Mouse (Mus musculus): ENCODE measurements around the gene Ttll11. TPM values are rescaled to one million over a fixed set of nuclear protein-coding genes. Genes with fewer than 3 reads are reported as not detected.

The Ttll11 gene
- polyA plus RNA-seq, 1 experiment from 2014 or later = 1.00 TPM

DNA sequence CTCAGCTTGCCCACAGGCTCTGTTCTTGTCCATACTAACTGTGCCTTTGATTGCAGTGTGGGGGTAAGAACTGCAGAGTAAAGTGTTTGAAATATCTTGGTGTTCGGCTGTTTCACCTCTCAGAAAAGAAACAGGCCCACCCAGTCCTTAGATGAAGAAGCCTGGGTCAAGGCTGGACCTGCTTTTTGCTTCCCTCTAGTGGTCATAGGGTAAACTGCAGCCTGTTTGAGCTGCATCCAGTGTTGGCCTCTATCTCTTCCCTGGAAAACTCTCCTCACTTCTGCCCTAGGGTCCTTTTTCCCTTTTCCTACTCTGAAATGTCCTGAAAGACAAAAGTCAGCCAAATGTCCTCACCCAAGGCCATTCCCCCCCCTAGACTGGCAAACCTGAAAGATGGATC lies 28.4 kb upstream of the Ttll11 start:
- WGBS = 32% methylated on average over 1 of the region's 1 CpGs
- no peak for ATAC-seq (ENCODE audit: insufficient number of reproducible peaks, insufficient read depth, low FRiP score, low read depth)
- Histone ChIP-seq H3K36me3 (ENCODE audit: control insufficient read depth, insufficient read depth, low read length) (no peaks in the 10 kb centered on the region), H3K27ac (replicated peaks in 1 of 2; ENCODE audit: control insufficient read depth in 1 of 2, insufficient read depth in 1 of 2, low read depth in 2 of 2, low read length in 2 of 2) (no peak overlapping the region), H3K4me3 (ENCODE audit: control insufficient read depth in 1 of 2, insufficient read depth in 1 of 2, low read depth in 1 of 2, low read length in 2 of 2) (no peak overlapping the region), H3K4me2 (ENCODE audit: low read length) (no peak overlapping the region), H3K9ac (ENCODE audit: low read length) (no peak overlapping the region), H3K9me3 (ENCODE audit: control insufficient read depth, low read length) (no peaks in the 10 kb centered on the region), H3K4me1 (ENCODE audit: control insufficient read depth in 2 of 2, insufficient read depth in 2 of 2, low read length in 2 of 2) (peaks cover 6 to 13% of the 10 kb centered on the region in 2 experiments), H3K27me3 (ENCODE audit: control insufficient read depth, insufficient read depth, low read length) (peaks cover 34% of the 10 kb centered on the region)

DNA sequence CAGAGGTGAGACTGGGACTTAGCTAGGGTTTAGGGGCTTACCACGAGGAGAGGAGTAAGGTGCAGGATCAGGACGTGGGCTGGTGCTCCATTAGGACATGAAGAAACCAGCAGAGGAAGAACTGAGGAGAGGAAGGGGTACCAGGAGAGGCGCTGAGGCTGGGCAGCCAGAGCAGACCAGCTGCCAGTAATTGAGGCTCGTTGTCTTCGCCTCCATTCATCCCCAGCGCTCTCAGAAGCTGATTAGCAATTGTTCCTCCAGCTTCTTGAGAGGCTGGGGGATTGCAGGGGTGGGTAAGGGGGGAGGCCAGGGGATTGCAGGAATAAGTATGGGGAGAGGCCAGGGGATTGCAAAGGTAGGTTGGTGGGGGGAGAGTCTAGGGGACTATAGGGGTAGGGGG lies 22.5 kb upstream of the Ttll11 start:
- Histone ChIP-seq H3K4me2 (ENCODE audit: low read length) (no peak overlapping the region), H3K4me3 (ENCODE audit: control insufficient read depth in 1 of 2, insufficient read depth in 1 of 2, low read depth in 1 of 2, low read length in 2 of 2) (no peak overlapping the region), H3K36me3 (ENCODE audit: control insufficient read depth, insufficient read depth, low read length) (no peaks in the 10 kb centered on the region), H3K27ac (replicated peaks in 1 of 2; ENCODE audit: control insufficient read depth in 1 of 2, insufficient read depth in 1 of 2, low read depth in 2 of 2, low read length in 2 of 2) (no peak overlapping the region), H3K9me3 (ENCODE audit: control insufficient read depth, low read length) (no peaks in the 10 kb centered on the region), H3K27me3 (ENCODE audit: control insufficient read depth, insufficient read depth, low read length) (peaks cover 15% of the 10 kb centered on the region; the same call in 1 of the 2 replicates), H3K4me1 (ENCODE audit: control insufficient read depth in 2 of 2, insufficient read depth in 2 of 2, low read length in 2 of 2) (0 out of 4 replicates have a peak, but pooled peaks cover 0 to 3% of the 10 kb centered on the region in 2 experiments), H3K9ac (ENCODE audit: low read length) (no peak overlapping the region)
- WGBS = 35% methylated on average over 6 of the region's 6 CpGs
- no peak for ATAC-seq (ENCODE audit: insufficient number of reproducible peaks, insufficient read depth, low FRiP score, low read depth)

DNA sequence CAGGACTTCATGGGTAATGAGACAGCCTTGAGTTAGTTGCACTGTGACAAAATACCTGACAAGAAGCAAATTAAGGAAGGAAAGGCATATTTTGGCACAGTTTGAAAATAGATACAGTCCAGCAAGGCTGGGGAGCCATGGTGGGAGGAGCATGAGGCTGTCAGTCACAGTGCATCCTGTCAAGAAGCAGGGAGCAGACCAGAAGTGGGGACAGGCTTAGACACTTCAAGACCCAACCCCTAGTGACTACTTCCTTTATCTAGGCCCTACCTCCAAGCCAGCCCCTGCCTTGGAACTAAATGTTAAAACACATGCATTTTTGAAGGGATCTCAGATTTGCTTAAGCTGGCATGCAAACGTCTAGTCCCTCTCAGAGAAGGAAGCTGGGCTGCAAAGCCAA lies 20.7 kb upstream of the Ttll11 start:
- Histone ChIP-seq H3K9me3 (ENCODE audit: control insufficient read depth, low read length) (no peaks in the 10 kb centered on the region), H3K4me1 (ENCODE audit: control insufficient read depth in 2 of 2, insufficient read depth in 2 of 2, low read length in 2 of 2) (0 out of 4 replicates have a peak, but pooled peaks cover 0 to 6% of the 10 kb centered on the region in 2 experiments), H3K27ac (replicated peaks in 1 of 2; ENCODE audit: control insufficient read depth in 1 of 2, insufficient read depth in 1 of 2, low read depth in 2 of 2, low read length in 2 of 2) (no peak overlapping the region), H3K4me2 (ENCODE audit: low read length) (no peak overlapping the region), H3K27me3 (ENCODE audit: control insufficient read depth, insufficient read depth, low read length) (peaks cover 12% of the 10 kb centered on the region; the same call in 1 of the 2 replicates), H3K4me3 (ENCODE audit: control insufficient read depth in 1 of 2, insufficient read depth in 1 of 2, low read depth in 1 of 2, low read length in 2 of 2) (no peak overlapping the region), H3K36me3 (ENCODE audit: control insufficient read depth, insufficient read depth, low read length) (no peaks in the 10 kb centered on the region), H3K9ac (ENCODE audit: low read length) (no peak overlapping the region)
- ATAC-seq (ENCODE audit: insufficient number of reproducible peaks, insufficient read depth, low FRiP score, low read depth) = no peak
- 39% methylated on average over 1 of the region's 1 CpGs for WGBS

DNA sequence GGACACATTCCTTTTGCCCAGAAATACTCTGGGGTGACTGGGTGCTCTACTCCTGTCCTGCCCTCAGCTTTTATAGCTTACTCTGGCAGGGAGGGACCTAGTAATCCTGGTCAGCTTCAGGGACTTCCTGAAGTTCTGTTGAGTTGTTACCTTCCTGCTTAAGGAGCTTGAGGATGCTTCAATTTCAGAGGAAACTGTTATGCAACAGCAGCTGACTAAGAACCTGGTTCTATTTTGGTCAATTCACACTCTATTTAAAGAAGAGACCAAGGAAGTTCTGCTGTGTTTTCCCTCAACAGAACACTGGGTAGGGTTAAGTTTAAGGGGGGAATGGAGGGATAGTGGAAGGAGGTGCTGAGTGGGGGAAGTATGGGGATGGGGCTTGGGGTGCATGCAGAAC lies 19.5 kb upstream of the Ttll11 start:
- H3K36me3 ChIP-seq (ENCODE audit: control insufficient read depth, insufficient read depth, low read length) = no peaks in the 10 kb centered on the region
- H3K4me2 ChIP-seq (ENCODE audit: low read length) = no peak overlapping the region
- H3K4me1 ChIP-seq (ENCODE audit: control insufficient read depth in 2 of 2, insufficient read depth in 2 of 2, low read length in 2 of 2) = peaks cover 5 to 15% of the 10 kb centered on the region in 2 experiments; a peak in 3 of 4 replicates
- H3K9ac ChIP-seq (ENCODE audit: low read length) = no peak overlapping the region
- no peaks in the 10 kb centered on the region for H3K9me3 ChIP-seq (ENCODE audit: control insufficient read depth, low read length)
- H3K4me3 ChIP-seq (ENCODE audit: control insufficient read depth in 1 of 2, insufficient read depth in 1 of 2, low read depth in 1 of 2, low read length in 2 of 2) = no peak overlapping the region
- no peak for ATAC-seq (ENCODE audit: insufficient number of reproducible peaks, insufficient read depth, low FRiP score, low read depth)
- no peak overlapping the region for H3K27ac ChIP-seq (replicated peaks in 1 of 2; ENCODE audit: control insufficient read depth in 1 of 2, insufficient read depth in 1 of 2, low read depth in 2 of 2, low read length in 2 of 2)
- peaks cover 6% of the 10 kb centered on the region; the same call in 1 of the 2 replicates for H3K27me3 ChIP-seq (ENCODE audit: control insufficient read depth, insufficient read depth, low read length)

DNA sequence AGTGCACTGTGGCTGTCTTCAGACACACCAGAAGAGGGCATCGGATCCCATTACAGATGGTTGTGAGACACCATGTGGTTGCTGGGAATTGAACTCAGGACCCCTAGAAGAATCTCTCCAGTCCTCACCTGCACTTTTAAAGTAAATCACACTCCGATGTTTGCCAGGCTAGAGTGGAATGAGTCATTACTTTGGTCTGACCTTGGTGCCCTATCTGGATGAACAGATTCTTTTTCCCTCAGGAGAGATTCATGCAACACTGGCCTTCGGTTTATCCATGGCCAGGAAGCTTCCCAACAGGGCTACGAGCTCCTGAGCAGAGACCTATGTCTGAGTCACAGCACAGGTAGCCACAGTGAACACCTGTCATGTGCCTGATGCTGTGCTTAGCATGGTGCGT lies 18.7 kb upstream of the Ttll11 start:
- no peaks in the 10 kb centered on the region for H3K9me3 ChIP-seq (ENCODE audit: control insufficient read depth, low read length)
- peaks cover 9 to 19% of the 10 kb centered on the region in 2 experiments for H3K4me1 ChIP-seq (ENCODE audit: control insufficient read depth in 2 of 2, insufficient read depth in 2 of 2, low read length in 2 of 2)
- H3K27ac ChIP-seq (replicated peaks in 1 of 2; ENCODE audit: control insufficient read depth in 1 of 2, insufficient read depth in 1 of 2, low read depth in 2 of 2, low read length in 2 of 2) = no peak overlapping the region
- H3K9ac ChIP-seq (ENCODE audit: low read length) = no peak overlapping the region
- ATAC-seq (ENCODE audit: insufficient number of reproducible peaks, insufficient read depth, low FRiP score, low read depth) = no peak
- no peak overlapping the region for H3K4me3 ChIP-seq (ENCODE audit: control insufficient read depth in 1 of 2, insufficient read depth in 1 of 2, low read depth in 1 of 2, low read length in 2 of 2)
- H3K27me3 ChIP-seq (ENCODE audit: control insufficient read depth, insufficient read depth, low read length) = no peaks in the 10 kb centered on the region
- H3K4me2 ChIP-seq (ENCODE audit: low read length) = no peak overlapping the region
- no peaks in the 10 kb centered on the region for H3K36me3 ChIP-seq (ENCODE audit: control insufficient read depth, insufficient read depth, low read length)
- 79% methylated on average over 5 of the region's 5 CpGs for WGBS

GRCm38 (mm10) chr2:35996753-35997152 lies 17.0 kb upstream of the Ttll11 start:
- Histone ChIP-seq H3K27ac (replicated peaks in 1 of 2; ENCODE audit: control insufficient read depth in 1 of 2, insufficient read depth in 1 of 2, low read depth in 2 of 2, low read length in 2 of 2) (no peak overlapping the region), H3K4me3 (ENCODE audit: control insufficient read depth in 1 of 2, insufficient read depth in 1 of 2, low read depth in 1 of 2, low read length in 2 of 2) (no peak overlapping the region), H3K27me3 (ENCODE audit: control insufficient read depth, insufficient read depth, low read length) (no peaks in the 10 kb centered on the region), H3K4me2 (ENCODE audit: low read length) (no peak overlapping the region), H3K9ac (ENCODE audit: low read length) (no peak overlapping the region), H3K9me3 (ENCODE audit: control insufficient read depth, low read length) (no peaks in the 10 kb centered on the region), H3K4me1 (ENCODE audit: control insufficient read depth in 2 of 2, insufficient read depth in 2 of 2, low read length in 2 of 2) (peaks cover 9 to 19% of the 10 kb centered on the region in 2 experiments), H3K36me3 (ENCODE audit: control insufficient read depth, insufficient read depth, low read length) (no peaks in the 10 kb centered on the region)
- WGBS = 69% methylated on average over 2 of the region's 2 CpGs
- no peak for ATAC-seq (ENCODE audit: insufficient number of reproducible peaks, insufficient read depth, low FRiP score, low read depth)

DNA sequence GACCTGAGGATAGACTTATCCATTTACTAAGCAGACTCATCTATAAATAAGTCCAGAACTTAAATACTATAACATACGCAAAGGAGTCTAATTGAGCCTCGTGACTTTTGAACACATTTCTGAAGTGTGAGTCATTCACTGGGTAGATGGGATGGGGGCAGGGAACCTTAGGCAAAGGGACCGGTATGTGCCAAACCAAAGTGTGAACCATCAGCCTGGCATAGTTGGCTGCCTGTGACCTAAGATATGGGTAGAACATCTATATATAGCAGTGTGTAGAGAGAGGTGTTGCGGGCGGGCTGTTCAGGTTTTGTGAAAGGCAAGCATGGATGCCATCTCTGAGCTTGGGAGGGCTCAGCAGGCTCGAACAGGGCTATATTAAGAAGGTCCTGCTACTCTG lies 14.6 kb upstream of the Ttll11 start:
- WGBS = 29% methylated on average over 6 of the region's 6 CpGs
- Histone ChIP-seq H3K9me3 (ENCODE audit: control insufficient read depth, low read length) (no peaks in the 10 kb centered on the region), H3K27ac (replicated peaks in 1 of 2; ENCODE audit: control insufficient read depth in 1 of 2, insufficient read depth in 1 of 2, low read depth in 2 of 2, low read length in 2 of 2) (peak overlapping the region; percentile 20 to 78), H3K36me3 (ENCODE audit: control insufficient read depth, insufficient read depth, low read length) (no peaks in the 10 kb centered on the region), H3K4me1 (ENCODE audit: control insufficient read depth in 2 of 2, insufficient read depth in 2 of 2, low read length in 2 of 2) (peaks cover 9 to 16% of the 10 kb centered on the region in 2 experiments), H3K9ac (ENCODE audit: low read length) (no peak overlapping the region), H3K4me3 (ENCODE audit: control insufficient read depth in 1 of 2, insufficient read depth in 1 of 2, low read depth in 1 of 2, low read length in 2 of 2) (no peak overlapping the region), H3K4me2 (ENCODE audit: low read length) (no peak overlapping the region), H3K27me3 (ENCODE audit: control insufficient read depth, insufficient read depth, low read length) (no peaks in the 10 kb centered on the region)
- peak; percentile 75 for ATAC-seq (ENCODE audit: insufficient number of reproducible peaks, insufficient read depth, low FRiP score, low read depth)

DNA sequence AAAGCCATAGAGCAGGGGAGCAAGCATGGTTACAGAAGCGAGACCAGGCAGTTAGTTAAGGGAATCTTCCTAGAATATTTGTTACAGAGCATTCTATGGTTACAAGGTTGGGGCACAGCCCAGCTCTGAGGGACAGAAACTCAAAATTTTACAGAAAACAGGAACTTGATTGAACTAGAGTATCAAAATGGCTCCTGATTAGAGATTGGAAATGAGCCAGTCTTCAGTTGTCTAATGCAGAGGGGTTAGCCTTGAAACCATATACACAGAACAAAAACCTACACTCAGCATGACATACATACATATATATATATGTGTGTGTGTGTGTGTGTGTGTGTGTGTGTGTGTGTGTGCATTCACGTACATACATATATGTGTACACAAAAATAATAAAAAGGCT lies 13.8 kb upstream of the Ttll11 start:
- H3K9me3 ChIP-seq (ENCODE audit: control insufficient read depth, low read length) = no peaks in the 10 kb centered on the region
- no peak overlapping the region for H3K9ac ChIP-seq (ENCODE audit: low read length)
- H3K36me3 ChIP-seq (ENCODE audit: control insufficient read depth, insufficient read depth, low read length) = no peaks in the 10 kb centered on the region
- WGBS = 85% methylated on average over 2 of the region's 2 CpGs
- peaks cover under 1% of the 10 kb centered on the region; the same call in 1 of the 2 replicates for H3K27me3 ChIP-seq (ENCODE audit: control insufficient read depth, insufficient read depth, low read length)
- H3K4me3 ChIP-seq (ENCODE audit: control insufficient read depth in 1 of 2, insufficient read depth in 1 of 2, low read depth in 1 of 2, low read length in 2 of 2) = no peak overlapping the region
- H3K4me2 ChIP-seq (ENCODE audit: low read length) = no peak overlapping the region
- peaks cover 9 to 16% of the 10 kb centered on the region in 2 experiments for H3K4me1 ChIP-seq (ENCODE audit: control insufficient read depth in 2 of 2, insufficient read depth in 2 of 2, low read length in 2 of 2)
- peak overlapping the region in 1 of 2 experiments; percentile 78; a peak in 2 of 4 replicates for H3K27ac ChIP-seq (replicated peaks in 1 of 2; ENCODE audit: control insufficient read depth in 1 of 2, insufficient read depth in 1 of 2, low read depth in 2 of 2, low read length in 2 of 2)
- ATAC-seq (ENCODE audit: insufficient number of reproducible peaks, insufficient read depth, low FRiP score, low read depth) = no peak
